Mouse (Mus musculus): ENCODE data around the gene Klk5. TPM values are rescaled to one million over a fixed set of nuclear protein-coding genes. Genes with fewer than 3 reads are reported as not detected.

Gene Klk5
- total and polyA plus RNA-seq, 2 experiments, result not detected

DNA sequence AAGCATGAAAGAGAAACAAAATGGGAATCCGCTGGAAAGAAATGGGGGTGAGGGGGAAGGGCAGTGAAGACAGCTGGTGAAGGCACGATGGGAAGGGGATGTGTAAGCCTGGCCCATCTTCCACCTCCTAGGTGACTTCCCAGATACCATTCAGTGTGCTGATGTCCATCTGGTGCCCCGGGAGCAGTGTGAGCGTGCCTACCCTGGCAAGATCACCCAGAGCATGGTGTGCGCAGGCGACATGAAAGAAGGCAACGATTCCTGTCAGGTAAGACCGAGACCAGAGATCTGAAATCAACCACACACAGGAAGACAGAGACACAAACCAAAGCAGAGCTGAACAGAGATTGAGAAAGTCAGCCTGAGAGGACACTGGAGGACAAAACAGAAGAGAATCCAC, 12.8 kb upstream of the Klk5 start:
- no peaks in the 10 kb centered on the region for H3K79me2 ChIP-seq (ENCODE audit: control insufficient read depth, insufficient read depth, low read length)
- no peaks in the 10 kb centered on the region for H3K4me1 ChIP-seq (ENCODE audit: control insufficient read depth, insufficient read depth, low read length)
- DNase-seq (ENCODE audit: extremely low read depth, low read depth, low spot score), result no peak
- 85% methylated on average over 8 of the region's 8 CpGs for WGBS
- no peak overlapping the region for H3K4me3 ChIP-seq (ENCODE audit: insufficient read depth, low read depth, low read length)
- no peaks in the 10 kb centered on the region for H3K36me3 ChIP-seq (ENCODE audit: control insufficient read depth, insufficient read depth, low read length)
- no peak overlapping the region for H3K9ac ChIP-seq (ENCODE audit: low read depth, low read length)
- no peak for TF ChIP-seq POLR2A (IDR thresholded peaks at IDR 0.05; ENCODE audit: extremely low read depth, insufficient read depth, low read length)
- TF ChIP-seq CTCF (IDR thresholded peaks at IDR 0.05; ENCODE audit: low read depth, low read length), result no peak
- no peak overlapping the region for H3K27ac ChIP-seq (replicated peaks; ENCODE audit: insufficient read depth, low read depth, low read length)
- H3K27me3 ChIP-seq (ENCODE audit: control insufficient read depth, insufficient read depth, low read length), result no peaks in the 10 kb centered on the region

GRCm38 (mm10) chr7:43843801-43844200, 2.0 kb downstream of the Klk5 start:
- no peak overlapping the region for H3K27ac ChIP-seq (replicated peaks; ENCODE audit: insufficient read depth, low read depth, low read length)
- WGBS, result 86% methylated on average over 4 of the region's 4 CpGs
- H3K4me1 ChIP-seq (ENCODE audit: control insufficient read depth, insufficient read depth, low read length), result no peaks in the 10 kb centered on the region
- H3K79me2 ChIP-seq (ENCODE audit: control insufficient read depth, insufficient read depth, low read length), result no peaks in the 10 kb centered on the region
- TF ChIP-seq POLR2A (IDR thresholded peaks at IDR 0.05; ENCODE audit: extremely low read depth, insufficient read depth, low read length) (no peak), CTCF (IDR thresholded peaks at IDR 0.05; ENCODE audit: low read depth, low read length) (no peak)
- no peak overlapping the region for H3K9ac ChIP-seq (ENCODE audit: low read depth, low read length)
- H3K4me3 ChIP-seq (ENCODE audit: insufficient read depth, low read depth, low read length), result no peak overlapping the region
- H3K27me3 ChIP-seq (ENCODE audit: control insufficient read depth, insufficient read depth, low read length), result no peaks in the 10 kb centered on the region
- H3K36me3 ChIP-seq (ENCODE audit: control insufficient read depth, insufficient read depth, low read length), result no peaks in the 10 kb centered on the region
- DNase-seq (ENCODE audit: extremely low read depth, low read depth, low spot score), result no peak

DNA sequence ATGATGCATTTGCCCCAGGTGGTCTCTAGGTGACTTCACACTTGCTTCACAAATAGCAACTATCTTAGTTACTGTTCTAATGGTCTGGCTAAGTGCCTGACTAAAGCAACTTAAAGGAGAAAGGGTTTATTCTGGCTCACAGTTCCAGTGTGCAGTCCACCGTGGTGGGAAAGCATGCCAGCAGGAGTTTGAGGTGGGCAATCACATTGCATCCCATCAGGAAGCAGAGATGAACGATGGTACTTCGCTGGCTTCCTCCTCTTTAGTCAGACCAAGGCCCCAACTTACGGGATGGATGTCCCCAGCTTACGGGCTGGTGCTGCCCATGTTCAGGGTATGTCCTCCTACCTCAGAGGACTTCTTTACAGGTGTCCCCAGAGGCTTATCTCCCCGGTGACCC, 9.8 kb downstream of the Klk5 start:
- TF ChIP-seq POLR2A (IDR thresholded peaks at IDR 0.05; ENCODE audit: extremely low read depth, insufficient read depth, low read length), result no peak
- TF ChIP-seq CTCF (IDR thresholded peaks at IDR 0.05; ENCODE audit: low read depth, low read length), result no peak
- H3K79me2 ChIP-seq (ENCODE audit: control insufficient read depth, insufficient read depth, low read length), result no peaks in the 10 kb centered on the region
- H3K27ac ChIP-seq (replicated peaks; ENCODE audit: insufficient read depth, low read depth, low read length), result no peak overlapping the region
- DNase-seq (ENCODE audit: extremely low read depth, low read depth, low spot score), result no peak
- WGBS, result 88% methylated on average over 6 of the region's 6 CpGs
- no peaks in the 10 kb centered on the region for H3K27me3 ChIP-seq (ENCODE audit: control insufficient read depth, insufficient read depth, low read length)
- no peak overlapping the region for H3K4me3 ChIP-seq (ENCODE audit: insufficient read depth, low read depth, low read length)
- no peaks in the 10 kb centered on the region for H3K4me1 ChIP-seq (ENCODE audit: control insufficient read depth, insufficient read depth, low read length)
- no peak overlapping the region for H3K9ac ChIP-seq (ENCODE audit: low read depth, low read length)
- H3K36me3 ChIP-seq (ENCODE audit: control insufficient read depth, insufficient read depth, low read length), result no peaks in the 10 kb centered on the region

DNA sequence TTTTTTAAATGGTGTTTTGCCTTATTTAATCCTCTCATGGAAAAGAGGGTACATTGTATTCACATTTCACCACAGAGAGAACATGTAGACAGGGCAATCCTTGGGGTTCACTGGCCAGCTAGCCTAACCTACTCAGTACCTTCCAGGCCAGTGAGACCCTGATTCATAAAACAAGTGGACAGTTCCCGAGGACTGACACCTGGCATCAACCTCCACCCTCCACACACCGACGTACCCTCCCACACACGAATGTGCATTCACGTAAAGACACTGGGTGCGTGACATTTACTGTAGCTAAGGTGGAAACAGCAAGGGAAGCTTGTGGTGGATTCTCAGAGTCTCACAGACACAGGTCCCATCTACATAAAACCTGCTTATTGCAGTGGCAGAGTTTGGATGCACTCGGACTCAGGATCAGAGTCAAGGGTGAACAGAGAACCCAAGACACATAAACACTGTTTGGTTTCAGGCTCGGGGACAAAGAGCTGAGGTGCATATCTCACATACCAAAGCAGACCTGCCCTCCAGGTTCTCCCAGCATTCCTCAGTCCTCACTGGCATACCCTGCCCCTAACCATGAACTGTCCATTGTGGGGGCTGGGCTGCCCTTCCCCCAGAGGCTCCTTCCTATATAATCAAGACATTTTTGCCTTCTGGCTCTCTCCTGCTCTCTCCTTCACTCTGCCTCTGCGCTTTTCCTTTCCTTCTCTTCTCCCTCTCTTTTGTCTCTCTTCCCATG, 13.0 kb downstream of the Klk5 start:
- no peaks in the 10 kb centered on the region for H3K4me1 ChIP-seq (ENCODE audit: control insufficient read depth, insufficient read depth, low read length)
- 67% methylated on average over 9 of the region's 9 CpGs for WGBS
- H3K4me3 ChIP-seq (ENCODE audit: insufficient read depth, low read depth, low read length), result no peak overlapping the region
- no peaks in the 10 kb centered on the region for H3K79me2 ChIP-seq (ENCODE audit: control insufficient read depth, insufficient read depth, low read length)
- no peak overlapping the region for H3K9ac ChIP-seq (ENCODE audit: low read depth, low read length)
- no peak for DNase-seq (ENCODE audit: extremely low read depth, low read depth, low spot score)
- H3K27me3 ChIP-seq (ENCODE audit: control insufficient read depth, insufficient read depth, low read length), result no peaks in the 10 kb centered on the region
- no peak overlapping the region for H3K27ac ChIP-seq (replicated peaks; ENCODE audit: insufficient read depth, low read depth, low read length)
- no peak for TF ChIP-seq POLR2A (IDR thresholded peaks at IDR 0.05; ENCODE audit: extremely low read depth, insufficient read depth, low read length)
- TF ChIP-seq CTCF (IDR thresholded peaks at IDR 0.05; ENCODE audit: low read depth, low read length), result no peak
- H3K36me3 ChIP-seq (ENCODE audit: control insufficient read depth, insufficient read depth, low read length), result no peaks in the 10 kb centered on the region

GRCm38 (mm10) chr7:43855709-43856108, 13.9 kb downstream of the Klk5 start:
- no peak for DNase-seq (ENCODE audit: extremely low read depth, low read depth, low spot score)
- no peaks in the 10 kb centered on the region for H3K4me1 ChIP-seq (ENCODE audit: control insufficient read depth, insufficient read depth, low read length)
- no peak overlapping the region for H3K4me3 ChIP-seq (ENCODE audit: insufficient read depth, low read depth, low read length)
- H3K27ac ChIP-seq (replicated peaks; ENCODE audit: insufficient read depth, low read depth, low read length), result no peak overlapping the region
- H3K9ac ChIP-seq (ENCODE audit: low read depth, low read length), result no peak overlapping the region
- H3K36me3 ChIP-seq (ENCODE audit: control insufficient read depth, insufficient read depth, low read length), result no peaks in the 10 kb centered on the region
- H3K27me3 ChIP-seq (ENCODE audit: control insufficient read depth, insufficient read depth, low read length), result no peaks in the 10 kb centered on the region
- TF ChIP-seq POLR2A (IDR thresholded peaks at IDR 0.05; ENCODE audit: extremely low read depth, insufficient read depth, low read length) (no peak), CTCF (IDR thresholded peaks at IDR 0.05; ENCODE audit: low read depth, low read length) (no peak)
- H3K79me2 ChIP-seq (ENCODE audit: control insufficient read depth, insufficient read depth, low read length), result no peaks in the 10 kb centered on the region
- 33% methylated on average over 3 of the region's 3 CpGs for WGBS

- H3K36me3 ChIP-seq (ENCODE audit: control insufficient read depth, insufficient read depth, low read length), result no peaks in the 10 kb centered on the region
- H3K27me3 ChIP-seq (ENCODE audit: control insufficient read depth, insufficient read depth, low read length), result no peaks in the 10 kb centered on the region
- H3K4me3 ChIP-seq (ENCODE audit: insufficient read depth, low read depth, low read length), result no peak overlapping the region
- no peak for TF ChIP-seq POLR2A (IDR thresholded peaks at IDR 0.05; ENCODE audit: extremely low read depth, insufficient read depth, low read length)
- no peak for TF ChIP-seq CTCF (IDR thresholded peaks at IDR 0.05; ENCODE audit: low read depth, low read length)
- H3K9ac ChIP-seq (ENCODE audit: low read depth, low read length), result no peak overlapping the region
- no peak for DNase-seq (ENCODE audit: extremely low read depth, low read depth, low spot score)
- no peaks in the 10 kb centered on the region for H3K4me1 ChIP-seq (ENCODE audit: control insufficient read depth, insufficient read depth, low read length)
- 64% methylated on average over 7 of the region's 7 CpGs for WGBS
- H3K27ac ChIP-seq (replicated peaks; ENCODE audit: insufficient read depth, low read depth, low read length), result no peak overlapping the region
- no peaks in the 10 kb centered on the region for H3K79me2 ChIP-seq (ENCODE audit: control insufficient read depth, insufficient read depth, low read length)
Measured at GRCm38 (mm10) chr7:43856307-43856706, 14.5 kb downstream of the Klk5 start.
